Comparison of ENCODE assay signal across 12 mouse cellular contexts in genomic region chr8:4105735-4106134, GRCm38 (mm10). TPM values are rescaled to one million over a fixed set of nuclear protein-coding genes. Genes with fewer than 3 reads are reported as not detected.
"Had no signal": no experiment of that assay in that cellular context is flagged by ENCODE, and none has a peak within 500 bp of the region (broad histone marks: within the 10 kb centered on the region; RNA-seq: fewer than 3 reads in every experiment).

Cd209f (minus strand) TSS chr8:4105835.

RNA-seq across cellular contexts. Expression of gene Cd209f, which starts in this region (rescaled TPM):
- polyA plus RNA-seq: embryonic facial prominence, embryonic 10.5 days; embryonic facial prominence, embryonic 11.5 days; embryonic facial prominence, embryonic 12.5 days; embryonic facial prominence, embryonic 13.5 days; embryonic facial prominence, embryonic 15.5 days; erythroblast, embryonic 14.5 days; forebrain, embryonic 10.5 days; forebrain, embryonic 11.5 days; forebrain, embryonic 12.5 days; forebrain, embryonic 13.5 days; forebrain, embryonic 15.5 days; forebrain, embryonic 16.5 days had no signal
